Mouse (Mus musculus): ENCODE data around the gene Slc38a2. TPM values are rescaled to one million over a fixed set of nuclear protein-coding genes. Genes with fewer than 3 reads are reported as not detected.
A peak's percentile ranks its signal among the peaks of the same experiment; 100 is the strongest.

Slc38a2 gene
- polyA plus RNA-seq, 1 experiment, result 37.9 TPM

DNA sequence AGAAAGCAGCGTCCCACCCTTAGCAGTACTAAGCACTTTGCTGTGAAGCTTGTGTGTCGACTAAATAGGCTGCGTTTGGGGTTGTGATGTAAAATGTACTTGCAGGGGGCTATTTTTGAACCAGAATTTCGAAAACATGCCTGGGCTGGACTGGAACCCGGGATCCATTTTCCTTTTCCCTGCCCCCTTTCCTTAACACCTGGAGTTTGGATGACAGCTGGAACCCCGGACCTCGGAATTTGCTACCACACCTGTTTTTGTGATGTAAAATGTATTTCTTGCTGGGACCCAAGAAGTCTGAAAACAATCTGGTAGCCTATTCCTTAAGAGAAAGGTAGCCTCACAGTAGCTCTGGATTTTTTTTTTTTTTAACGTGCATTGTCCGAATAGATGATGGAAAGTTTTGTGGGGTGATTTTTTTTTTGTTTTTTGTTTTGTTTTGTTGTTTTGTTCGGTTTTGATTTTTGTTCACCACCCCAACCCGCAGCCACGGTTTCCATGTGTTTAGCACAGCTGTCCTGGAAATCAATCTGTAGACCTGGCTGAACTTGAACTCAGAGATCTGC lies 3.0 kb upstream of the Slc38a2 start:
- no peak overlapping the region for H3K4me3 ChIP-seq (replicated peaks; ENCODE audit: extremely low read depth, low read depth, low read length)
- H3K4me1 ChIP-seq (ENCODE audit: control insufficient read depth, insufficient read depth, low read length), result no peaks in the 10 kb centered on the region
- DNase-seq, result no peak
- 90% methylated on average over 12 of the region's 12 CpGs for WGBS
- TF ChIP-seq CTCF (IDR thresholded peaks at IDR 0.05; ENCODE audit: insufficient read depth, low read length) (no peak), POLR2A (IDR thresholded peaks at IDR 0.05; ENCODE audit: borderline replicate concordance, extremely low read depth, low read depth, low read length) (no peak)

DNA sequence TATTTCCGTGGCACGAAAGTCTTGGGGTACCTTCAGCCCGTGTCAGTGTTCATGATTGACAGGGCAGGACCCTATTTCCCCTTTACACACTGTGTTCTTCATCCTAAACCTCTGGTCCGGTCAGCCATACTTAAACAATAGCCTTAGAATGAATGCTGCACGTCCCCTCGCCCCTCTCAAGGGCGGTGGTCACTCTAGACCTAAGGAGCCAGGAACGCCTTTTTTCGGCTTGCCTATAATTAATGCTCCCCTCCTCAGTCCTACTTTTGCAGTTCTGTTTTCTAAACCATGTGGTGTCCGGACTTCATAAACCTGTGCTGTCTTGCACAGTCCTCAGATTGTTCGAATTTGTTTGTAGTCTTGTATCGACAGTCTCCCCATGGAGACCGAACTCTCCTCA lies 1.2 kb upstream of the Slc38a2 start:
- peaks cover 6% of the 10 kb centered on the region; the same call in 1 of the 2 replicates for H3K4me1 ChIP-seq (ENCODE audit: control insufficient read depth, insufficient read depth, low read length)
- no peak overlapping the region for H3K4me3 ChIP-seq (replicated peaks; ENCODE audit: extremely low read depth, low read depth, low read length)
- TF ChIP-seq CTCF (IDR thresholded peaks at IDR 0.05; ENCODE audit: insufficient read depth, low read length) (no peak), POLR2A (IDR thresholded peaks at IDR 0.05; ENCODE audit: borderline replicate concordance, extremely low read depth, low read depth, low read length) (no peak)
- 36% methylated on average over 13 of the region's 13 CpGs for WGBS
- DNase-seq, result no peak

DNA sequence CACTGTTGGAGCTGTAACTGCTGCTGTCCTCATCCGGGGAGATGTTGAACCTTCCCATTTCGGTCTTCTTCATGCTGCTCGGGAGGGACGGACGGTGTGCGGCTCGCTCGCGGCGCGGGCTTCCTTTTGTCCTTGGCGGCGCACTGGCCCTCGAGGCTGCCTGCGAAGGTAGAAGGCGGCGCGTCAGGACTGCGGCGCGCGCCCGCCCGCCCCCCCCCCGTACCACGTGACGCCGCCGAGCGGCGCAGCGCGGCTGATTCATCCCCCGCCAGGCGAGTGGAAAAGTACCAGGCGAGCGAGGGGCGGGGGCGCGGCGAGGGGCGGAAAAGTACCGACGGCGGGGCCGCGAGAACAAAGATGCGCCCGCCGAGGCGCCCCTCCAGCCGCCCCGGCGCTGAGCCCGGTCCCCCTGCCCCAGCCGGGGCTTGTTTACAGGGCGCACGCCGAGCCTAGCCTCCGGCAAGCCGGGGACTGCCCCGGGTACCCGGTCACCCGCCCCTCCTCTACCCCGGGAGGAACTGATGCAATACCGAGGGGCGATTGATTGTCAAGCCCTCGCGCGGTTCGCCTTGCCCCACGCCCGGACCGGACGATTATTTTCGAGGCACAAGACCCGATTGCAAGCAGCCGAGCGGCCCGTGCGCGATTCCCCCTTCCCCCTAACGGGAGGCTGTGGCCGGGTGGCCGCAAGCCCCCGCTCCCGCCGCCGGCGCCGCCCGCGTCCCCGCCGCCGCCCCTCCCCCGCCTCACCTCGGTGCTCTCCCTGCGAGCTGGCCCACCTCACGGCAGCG lies 677 bp downstream of the Slc38a2 start:
- H3K4me3 ChIP-seq (replicated peaks; ENCODE audit: extremely low read depth, low read depth, low read length), result peak overlapping the region; percentile 97
- H3K4me1 ChIP-seq (ENCODE audit: control insufficient read depth, insufficient read depth, low read length), result peaks cover 9% of the 10 kb centered on the region; the same call in 1 of the 2 replicates
- TF ChIP-seq CTCF (IDR thresholded peaks at IDR 0.05; ENCODE audit: insufficient read depth, low read length) (no peak), POLR2A (IDR thresholded peaks at IDR 0.05; ENCODE audit: borderline replicate concordance, extremely low read depth, low read depth, low read length) (peak; percentile 79; the same call in 1 of the 2 replicates)
- peak; percentile 87 for DNase-seq
- under 1% methylated on average over 94 of the region's 101 CpGs for WGBS

DNA sequence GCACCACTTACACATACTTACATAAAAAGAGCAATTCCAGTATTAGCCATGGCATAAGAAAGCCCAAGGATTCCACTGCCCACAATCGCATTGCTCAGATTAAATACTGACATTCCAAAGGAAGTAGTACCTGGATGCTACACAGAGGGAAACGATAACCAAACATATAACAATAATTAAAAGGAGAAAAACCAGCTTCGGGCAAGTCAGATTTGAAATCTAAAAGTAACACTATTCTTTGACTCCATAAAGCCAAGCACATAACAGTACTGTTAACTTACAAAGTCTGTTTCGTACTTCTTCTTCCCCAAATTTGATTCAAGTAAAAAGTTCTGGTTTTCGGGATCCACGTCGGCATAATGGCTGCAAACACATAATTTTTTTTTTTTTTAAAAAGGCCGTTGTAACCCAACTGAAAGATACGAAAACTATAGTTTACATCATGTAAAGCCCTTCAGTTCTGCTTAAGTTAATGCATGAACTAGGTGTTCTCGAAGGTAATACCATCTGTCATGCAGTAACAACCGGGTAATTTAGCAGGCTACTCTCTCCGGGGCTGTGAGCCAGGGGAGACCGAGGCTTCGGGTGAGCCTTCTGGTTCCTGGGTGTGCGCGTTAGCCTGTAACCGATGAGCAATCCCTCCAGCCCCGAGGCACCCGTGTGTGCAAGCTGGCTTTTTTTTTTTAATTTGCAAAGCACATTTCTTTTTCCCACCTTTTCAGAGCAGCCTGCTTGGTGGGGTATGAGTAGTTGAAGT lies 1.5 kb downstream of the Slc38a2 start:
- H3K4me3 ChIP-seq (replicated peaks; ENCODE audit: extremely low read depth, low read depth, low read length), result peak overlapping the region; percentile 81
- WGBS, result 6% methylated on average over 19 of the region's 19 CpGs
- DNase-seq, result no peak
- peaks cover 9% of the 10 kb centered on the region; the same call in 1 of the 2 replicates for H3K4me1 ChIP-seq (ENCODE audit: control insufficient read depth, insufficient read depth, low read length)
- TF ChIP-seq POLR2A (IDR thresholded peaks at IDR 0.05; ENCODE audit: borderline replicate concordance, extremely low read depth, low read depth, low read length), result no peak
- no peak for TF ChIP-seq CTCF (IDR thresholded peaks at IDR 0.05; ENCODE audit: insufficient read depth, low read length)

DNA sequence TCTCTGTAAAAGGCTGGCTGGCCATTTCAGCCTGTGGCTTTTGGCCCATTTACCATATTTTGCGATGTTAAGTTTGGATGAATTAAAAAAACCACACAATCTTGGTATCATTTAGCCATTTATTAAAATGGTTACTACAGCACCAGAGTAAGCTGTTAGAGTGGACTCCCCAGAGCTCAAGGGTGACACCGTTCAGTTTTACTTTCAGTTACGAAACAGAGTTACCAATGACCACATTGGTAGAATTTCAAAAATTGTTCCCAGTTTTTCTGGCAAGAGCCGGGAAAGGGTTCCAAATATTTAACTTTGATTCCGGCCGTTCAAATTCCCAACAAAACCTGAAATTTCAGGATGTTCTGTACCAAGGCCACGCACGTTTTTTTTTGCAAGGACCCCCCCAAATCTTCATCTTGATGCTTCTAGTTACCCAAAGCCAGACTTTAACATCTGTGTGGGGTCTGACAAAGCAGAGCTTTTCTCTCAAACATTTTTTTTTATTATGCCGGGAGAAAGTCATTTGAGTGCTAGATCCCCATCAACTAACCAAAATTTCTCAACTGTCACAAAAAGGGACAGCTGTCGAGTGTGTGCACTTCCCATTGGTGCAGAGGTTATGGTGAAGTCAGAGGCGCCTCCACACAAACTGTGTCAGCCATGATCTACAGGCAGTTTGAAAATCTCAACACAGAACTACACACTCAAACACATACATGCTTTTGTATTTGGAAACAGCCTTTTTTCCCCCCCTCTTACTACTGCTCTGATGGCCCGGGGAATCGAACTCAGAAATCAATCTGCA lies 2.8 kb downstream of the Slc38a2 start:
- Histone ChIP-seq H3K4me3 (replicated peaks; ENCODE audit: extremely low read depth, low read depth, low read length) (peak overlapping the region; percentile 34), H3K4me1 (ENCODE audit: control insufficient read depth, insufficient read depth, low read length) (peaks cover 9% of the 10 kb centered on the region; the same call in 1 of the 2 replicates)
- no peak for DNase-seq
- TF ChIP-seq POLR2A (IDR thresholded peaks at IDR 0.05; ENCODE audit: borderline replicate concordance, extremely low read depth, low read depth, low read length) (no peak), CTCF (IDR thresholded peaks at IDR 0.05; ENCODE audit: insufficient read depth, low read length) (no peak)
- WGBS, result 15% methylated on average over 13 of the region's 13 CpGs

DNA sequence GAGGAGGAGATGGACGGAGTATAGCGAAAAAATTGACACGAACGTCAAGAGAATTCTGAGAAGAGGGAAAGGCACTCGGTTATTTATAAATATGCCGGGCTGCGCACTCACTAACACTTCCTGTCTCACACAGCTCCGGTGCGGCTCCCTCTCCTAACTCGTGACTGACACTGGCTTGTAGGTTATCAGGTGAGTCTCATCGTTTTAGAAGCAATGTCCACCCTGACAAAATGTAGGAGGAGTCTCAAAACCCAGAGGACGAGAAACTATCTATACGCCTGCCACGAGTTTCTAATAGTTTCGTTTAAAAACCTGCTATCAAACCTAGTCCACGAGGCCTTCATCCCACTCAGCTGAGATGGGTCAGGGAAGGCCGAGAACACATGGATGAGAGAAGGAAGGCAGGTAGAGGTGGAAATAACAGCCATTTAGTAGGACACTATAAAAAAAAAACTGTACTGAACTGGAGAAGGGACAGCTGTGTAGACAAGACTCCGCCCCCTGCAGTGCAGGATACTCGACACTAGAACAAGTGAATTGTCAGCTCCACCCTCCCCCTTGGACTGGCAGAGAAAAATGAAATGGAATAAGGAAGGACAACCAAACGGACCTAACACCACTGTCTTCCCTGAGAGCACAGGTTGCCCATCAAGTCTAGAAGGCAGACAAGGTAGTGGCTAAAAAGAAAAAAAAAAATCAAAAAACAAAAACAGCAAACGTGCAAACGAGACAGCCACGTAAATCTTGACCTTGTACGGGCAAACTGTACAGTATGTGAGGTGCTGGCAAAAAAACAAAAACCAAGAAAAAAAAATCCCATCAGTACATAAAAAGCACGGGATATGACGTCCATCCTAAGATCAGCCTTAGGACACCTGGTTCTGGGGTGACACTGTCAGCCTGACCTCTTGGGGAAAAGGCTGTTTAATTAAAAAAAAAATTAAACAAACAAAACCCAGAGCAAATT lies 3.8 kb downstream of the Slc38a2 start:
- no peak overlapping the region for H3K4me3 ChIP-seq (replicated peaks; ENCODE audit: extremely low read depth, low read depth, low read length)
- TF ChIP-seq POLR2A (IDR thresholded peaks at IDR 0.05; ENCODE audit: borderline replicate concordance, extremely low read depth, low read depth, low read length) (no peak), CTCF (IDR thresholded peaks at IDR 0.05; ENCODE audit: insufficient read depth, low read length) (no peak)
- peaks cover 9% of the 10 kb centered on the region; the same call in 1 of the 2 replicates for H3K4me1 ChIP-seq (ENCODE audit: control insufficient read depth, insufficient read depth, low read length)
- 29% methylated on average over 26 of the region's 26 CpGs for WGBS
- DNase-seq, result peak; percentile 41

DNA sequence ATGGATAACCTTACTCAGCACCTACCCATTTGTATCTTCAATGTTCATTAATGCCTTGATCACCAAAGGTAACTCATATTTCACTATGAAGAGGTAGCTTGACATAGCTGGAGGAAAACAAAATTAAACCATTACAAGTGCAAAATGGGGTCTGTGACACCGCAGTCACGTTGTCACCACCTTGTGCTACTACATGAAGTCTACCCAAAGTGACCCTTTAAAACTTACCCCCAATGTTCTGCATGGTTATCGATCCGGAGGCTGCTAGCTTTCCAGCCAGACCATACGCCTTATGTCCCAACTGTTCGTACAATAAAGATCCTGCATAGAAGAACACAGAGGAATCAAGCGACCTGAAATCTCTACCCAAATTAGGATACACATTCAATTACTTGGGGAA lies 4.5 kb downstream of the Slc38a2 start:
- TF ChIP-seq CTCF (IDR thresholded peaks at IDR 0.05; ENCODE audit: insufficient read depth, low read length) (no peak), POLR2A (IDR thresholded peaks at IDR 0.05; ENCODE audit: borderline replicate concordance, extremely low read depth, low read depth, low read length) (no peak)
- peaks cover 9% of the 10 kb centered on the region; the same call in 1 of the 2 replicates for H3K4me1 ChIP-seq (ENCODE audit: control insufficient read depth, insufficient read depth, low read length)
- no peak overlapping the region for H3K4me3 ChIP-seq (replicated peaks; ENCODE audit: extremely low read depth, low read depth, low read length)
- DNase-seq, result no peak
- WGBS, result 77% methylated on average over 7 of the region's 7 CpGs

DNA sequence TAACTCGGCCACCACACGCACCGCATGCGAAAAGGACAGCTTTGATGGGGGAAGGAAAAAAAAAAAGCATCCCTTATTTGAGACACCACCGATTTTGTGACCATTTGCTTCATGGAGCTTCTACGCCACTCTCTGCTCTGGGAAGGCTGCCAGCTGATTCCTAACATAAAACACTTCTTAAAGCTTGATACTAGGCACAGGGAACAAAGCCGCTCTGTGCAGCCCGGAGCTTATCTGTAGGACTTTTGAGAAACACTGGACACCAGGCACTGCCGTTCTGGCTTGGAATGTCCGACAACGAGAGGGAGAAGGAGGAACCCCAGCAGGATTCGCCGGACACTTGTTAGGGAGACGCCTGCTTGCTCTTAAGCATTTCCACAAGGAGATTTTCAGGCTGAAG lies 5.8 kb downstream of the Slc38a2 start:
- 61% methylated on average over 14 of the region's 14 CpGs for WGBS
- Histone ChIP-seq H3K4me3 (replicated peaks; ENCODE audit: extremely low read depth, low read depth, low read length) (no peak overlapping the region), H3K4me1 (ENCODE audit: control insufficient read depth, insufficient read depth, low read length) (peaks cover 9% of the 10 kb centered on the region; the same call in 1 of the 2 replicates)
- no peak for TF ChIP-seq CTCF (IDR thresholded peaks at IDR 0.05; ENCODE audit: insufficient read depth, low read length)
- no peak for TF ChIP-seq POLR2A (IDR thresholded peaks at IDR 0.05; ENCODE audit: borderline replicate concordance, extremely low read depth, low read depth, low read length)
- DNase-seq, result no peak

All from lung, adult 2 months (tissue).